Mouse (Mus musculus) G1E-ER4 (cell line): Measurements from ENCODE around the gene Prrg2. TPM values are rescaled to one million over a fixed set of nuclear protein-coding genes. Genes with fewer than 3 reads are reported as not detected.

ENCODE experiments used
- GATA1 ChIP-seq: IDR thresholded peaks from one replicate; pipeline ENCODE4 v1.8.0; 2012; ENCODE audit warnings: low read length, inconsistent platforms
- polyA plus RNA-seq: library from polyadenylated mRNA; stranded (reverse); fragments of >175 nt; gene quantifications from 2 replicates; pipeline ENCODE4 v1.2.3, GENCODE M21; 2012

Prrg2 gene
- polyA plus RNA-seq, 1 experiment = 34.7 TPM

- TF ChIP-seq GATA1 = no peak
Observed at GRCm38 (mm10) chr7:45052862-45053116, 9.7 kb downstream of the Prrg2 start, which contains the start of gene Prr12. Gene Prr12, minus strand, starts transcription at chr7:45052881.

- no peak for TF ChIP-seq GATA1
Observed at GRCm38 (mm10) chr7:45052181-45052861, 10.2 kb downstream of the Prrg2 start.

- no peak for TF ChIP-seq GATA1
Observed at GRCm38 (mm10) chr7:45051601-45051974, 10.9 kb downstream of the Prrg2 start.

- TF ChIP-seq GATA1 = no peak
Observed at GRCm38 (mm10) chr7:45050945-45051600, 11.4 kb downstream of the Prrg2 start.

- no peak for TF ChIP-seq GATA1
Observed at GRCm38 (mm10) chr7:45048923-45049657, 13.4 kb downstream of the Prrg2 start.

GRCm38 (mm10) chr7:45048001-45048890 is 14.2 kb downstream of the Prrg2 start:
- no peak for TF ChIP-seq GATA1

- TF ChIP-seq GATA1 = no peak
Observed at GRCm38 (mm10) chr7:45047491-45047890, 15.0 kb downstream of the Prrg2 start.

- no peak for TF ChIP-seq GATA1
Observed at GRCm38 (mm10) chr7:45046853-45047350, 15.6 kb downstream of the Prrg2 start.

- TF ChIP-seq GATA1 = no peak
Observed at GRCm38 (mm10) chr7:45045741-45046140, 16.7 kb downstream of the Prrg2 start.

- TF ChIP-seq GATA1 = no peak
Observed at GRCm38 (mm10) chr7:45043307-45043706, 19.2 kb downstream of the Prrg2 start.

- no peak for TF ChIP-seq GATA1
Observed at GRCm38 (mm10) chr7:45040851-45041250, 21.6 kb downstream of the Prrg2 start.

GRCm38 (mm10) chr7:45038411-45038810 is 24.1 kb downstream of the Prrg2 start:
- no peak for TF ChIP-seq GATA1

GRCm38 (mm10) chr7:45037720-45038361 is 24.6 kb downstream of the Prrg2 start:
- TF ChIP-seq GATA1 = no peak

GRCm38 (mm10) chr7:45036702-45037101 is 25.8 kb downstream of the Prrg2 start:
- TF ChIP-seq GATA1 = no peak

- TF ChIP-seq GATA1 = no peak
Observed at GRCm38 (mm10) chr7:45035631-45036030, 26.8 kb downstream of the Prrg2 start.
